ENCODE assay signal across 8 mouse cellular contexts in the genomic region with DNA sequence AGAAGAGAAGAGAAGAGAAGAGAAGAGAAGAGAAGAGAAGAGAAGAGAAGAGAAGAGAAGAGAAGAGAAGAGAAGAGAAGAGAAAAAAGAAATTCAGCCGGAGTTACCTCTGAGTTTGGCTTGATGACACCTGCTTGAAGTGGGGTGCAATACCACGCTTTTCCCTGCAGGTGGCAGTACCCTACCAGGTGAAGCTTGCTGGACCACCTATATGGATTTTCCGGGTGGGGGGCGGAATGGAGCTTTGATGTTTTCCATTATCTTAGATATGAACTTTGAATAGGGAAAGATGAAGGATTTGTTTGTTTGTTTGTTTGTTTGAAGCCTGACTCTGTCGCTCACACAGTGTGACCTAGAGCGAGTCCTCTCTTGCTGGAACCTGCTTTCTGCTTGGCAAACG. TPM values are rescaled to one million over a fixed set of nuclear protein-coding genes. Genes with fewer than 3 reads are reported as not detected.
DNase-seq lines count a peak whose midpoint lies in the region; ATAC-seq and TF ChIP-seq lines count a peak whose summit lies in the region.
"Had no signal": no experiment of that assay in that cellular context is flagged by ENCODE, and none has a peak within 500 bp of the region (broad histone marks: within the 10 kb centered on the region; RNA-seq: fewer than 3 reads in every experiment).

No protein-coding gene starts in this region.

- no peaks in the 10 kb centered on the region for H3K9me3 ChIP-seq in kidney, embryonic 16.5 days (ENCODE audit: low read length)
- H3K9me3 ChIP-seq in E14TG2a.4 (ENCODE audit: low read length): no peaks in the 10 kb centered on the region
- H3K9me3 ChIP-seq in forebrain, embryonic 13.5 days (replicated peaks): no peaks in the 10 kb centered on the region
- H3K9me3 ChIP-seq: lung, embryonic 15.5 days had no signal

- peak; percentile 82 for TF ChIP-seq CTCF in E14TG2a.4 (conservative IDR thresholded peaks at IDR 0.05; ENCODE audit: low read length)

- H3K36me3 ChIP-seq in kidney, embryonic 16.5 days (ENCODE audit: insufficient read depth, low read length): no peaks in the 10 kb centered on the region
- H3K36me3 ChIP-seq in E14TG2a.4 (ENCODE audit: insufficient read depth, low read length): no peaks in the 10 kb centered on the region
- H3K36me3 ChIP-seq in forebrain, embryonic 13.5 days (ENCODE audit: poor library complexity, severe bottlenecking): no peaks in the 10 kb centered on the region
- H3K36me3 ChIP-seq: lung, embryonic 15.5 days had no signal

- WGBS in kidney, embryonic 16.5 days: 56% methylated on average over 7 of the region's 7 CpGs
- WGBS in forebrain, embryonic 13.5 days: 55% methylated on average over 7 of the region's 7 CpGs

- H3K4me2 ChIP-seq in kidney, embryonic 16.5 days (replicated peaks; ENCODE audit: low read depth, low read length): no peak overlapping the region
- no peak overlapping the region for H3K4me2 ChIP-seq in forebrain, embryonic 13.5 days
- H3K4me2 ChIP-seq: lung, embryonic 15.5 days had no signal

- no peaks in the 10 kb centered on the region for H3K4me1 ChIP-seq in kidney, embryonic 16.5 days (ENCODE audit: insufficient read depth, low read length)
- peaks cover 30% of the 10 kb centered on the region for H3K4me1 ChIP-seq in E14TG2a.4 (replicated peaks; ENCODE audit: low read depth, low read length)
- H3K4me1 ChIP-seq in forebrain, embryonic 13.5 days: no peaks in the 10 kb centered on the region
- H3K4me1 ChIP-seq: lung, embryonic 15.5 days had no signal

- no peak overlapping the region for H3K9ac ChIP-seq in kidney, embryonic 16.5 days (replicated peaks; ENCODE audit: low read length)
- H3K9ac ChIP-seq in forebrain, embryonic 13.5 days: no peak overlapping the region
- H3K9ac ChIP-seq: lung, embryonic 15.5 days had no signal

- no peak for ATAC-seq in kidney, embryonic 16.5 days (ENCODE audit: low FRiP score, low TSS enrichment)
- peak; percentile 48 for ATAC-seq in inflammation-experienced regulatory T-cells, adult 6 months
- no peak for ATAC-seq in forebrain, embryonic 13.5 days

- H3K4me3 ChIP-seq in kidney, embryonic 16.5 days (ENCODE audit: low read length): no peak overlapping the region
- no peak overlapping the region for H3K4me3 ChIP-seq in E14TG2a.4 (replicated peaks; ENCODE audit: low read length)
- no peak overlapping the region for H3K4me3 ChIP-seq in forebrain, embryonic 13.5 days
- H3K4me3 ChIP-seq: lung, embryonic 15.5 days had no signal

- no peaks in the 10 kb centered on the region for H3K27me3 ChIP-seq in kidney, embryonic 16.5 days (ENCODE audit: insufficient read depth, low read length)
- peaks cover 7% of the 10 kb centered on the region for H3K27me3 ChIP-seq in E14TG2a.4 (ENCODE audit: insufficient read depth, low read length)
- no peaks in the 10 kb centered on the region for H3K27me3 ChIP-seq in forebrain, embryonic 13.5 days
- H3K27me3 ChIP-seq: lung, embryonic 15.5 days had no signal

- no peak overlapping the region for H3K27ac ChIP-seq in kidney, embryonic 16.5 days (ENCODE audit: low read length)
- no peak overlapping the region for H3K27ac ChIP-seq in forebrain, embryonic 13.5 days
- H3K27ac ChIP-seq: lung, embryonic 15.5 days had no signal

- peak; percentile 48 for DNase-seq in kidney, adult 9 months
- DNase-seq in ZHBTc4 (ENCODE audit: low read depth, low spot score): peak; percentile 67
- peak; percentile 66 for DNase-seq in retina, embryonic 14.5 days (ENCODE audit: low spot score)

RNA-seq across cellular contexts. Expression of gene Cited4, which starts 14.6 kb away (rescaled TPM):
- 10.6 and 13.1 TPM in 2 replicates for polyA plus RNA-seq in kidney, embryonic 16.5 days (2015; fragmentation: Nextera tagmentation; extraction: Ambion mirVana)
- polyA plus RNA-seq in inflammation-experienced regulatory T-cells, adult 6 months (2017; shearing (Covaris generic)): under 1 TPM in 1 of 3 experiments, not detected in 2; 0.46 TPM
- polyA plus RNA-seq in forebrain, embryonic 13.5 days (2015; fragmentation: Nextera tagmentation; extraction: Ambion mirVana): 0.44 and 0.84 TPM in 2 replicates
